Mouse (Mus musculus): ENCODE results near the gene Mrm3. TPM values are rescaled to one million over a fixed set of nuclear protein-coding genes. Genes with fewer than 3 reads are reported as not detected.
A peak's percentile ranks its signal among the peaks of the same experiment; 100 is the strongest.

Mrm3 gene
- polyA plus RNA-seq, 1 experiment from 2014 or later: 24.3 TPM

DNA sequence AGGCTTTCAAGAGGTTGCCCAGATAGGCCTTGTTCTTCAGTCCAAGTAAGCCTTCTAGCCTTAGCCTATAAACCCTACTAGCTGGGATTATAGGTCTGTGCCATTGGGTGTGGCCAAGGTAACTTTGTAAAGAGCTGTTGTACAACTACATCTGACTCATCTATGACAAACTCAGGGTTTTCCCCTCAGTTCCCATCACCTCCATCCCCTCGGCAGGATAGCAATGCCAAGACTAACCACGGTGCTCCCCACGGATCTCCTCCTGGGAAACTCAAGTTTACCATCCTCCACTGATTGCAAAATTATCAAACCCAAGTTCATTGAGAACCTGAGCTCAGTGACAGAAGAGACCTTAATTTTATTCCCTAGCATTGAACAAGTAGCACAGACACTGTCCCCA, 7.4 kb upstream of the Mrm3 start:
- no peak overlapping the region for H3K9ac ChIP-seq
- no peak for TF ChIP-seq CTCF (IDR thresholded peaks at IDR 0.05; ENCODE audit: low read depth)
- H3K4me1 ChIP-seq (ENCODE audit: insufficient read depth): no peaks in the 10 kb centered on the region
- peaks cover 77% of the 10 kb centered on the region for H3K36me3 ChIP-seq (ENCODE audit: insufficient read depth)
- no peak overlapping the region for H3K4me3 ChIP-seq (ENCODE audit: low read depth, low read length)
- H3K27ac ChIP-seq (ENCODE audit: low read depth): no peak overlapping the region
- H3K4me2 ChIP-seq: no peak overlapping the region
- H3K9me3 ChIP-seq (ENCODE audit: low read depth, low read length): no peaks in the 10 kb centered on the region
- 92% methylated on average over 3 of the region's 3 CpGs for WGBS
- H3K27me3 ChIP-seq (ENCODE audit: insufficient read depth, low read length): no peaks in the 10 kb centered on the region
- ATAC-seq (ENCODE audit: insufficient read depth) (no peak), DNase-seq (no peak)

DNA sequence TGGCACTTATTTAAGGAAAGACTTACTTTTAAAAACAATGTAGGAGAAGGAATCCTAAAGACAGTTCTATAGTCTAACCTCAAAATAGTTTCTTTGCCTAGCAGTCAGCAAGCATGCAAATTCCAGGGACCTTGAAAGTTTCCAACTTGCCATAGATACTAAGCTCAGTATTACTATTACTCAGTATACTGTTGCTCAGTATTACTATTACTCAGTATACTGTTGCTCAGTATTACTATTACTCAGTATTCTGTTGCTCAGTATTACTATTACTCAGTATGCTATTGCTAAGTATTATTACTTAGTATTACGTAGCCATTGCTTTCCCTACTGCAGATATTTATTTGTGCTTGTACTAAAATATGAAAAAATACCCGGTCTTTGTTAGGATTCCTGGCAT, 3.8 kb upstream of the Mrm3 start:
- WGBS: 89% methylated on average over 2 of the region's 2 CpGs
- ATAC-seq (ENCODE audit: insufficient read depth) (no peak), DNase-seq (no peak)
- Histone ChIP-seq H3K9ac (no peak overlapping the region), H3K36me3 (ENCODE audit: insufficient read depth) (peaks cover 44% of the 10 kb centered on the region), H3K27me3 (ENCODE audit: insufficient read depth, low read length) (no peaks in the 10 kb centered on the region), H3K4me3 (ENCODE audit: low read depth, low read length) (no peak overlapping the region), H3K27ac (ENCODE audit: low read depth) (no peak overlapping the region), H3K4me1 (ENCODE audit: insufficient read depth) (no peaks in the 10 kb centered on the region), H3K9me3 (ENCODE audit: low read depth, low read length) (no peaks in the 10 kb centered on the region), H3K4me2 (no peak overlapping the region)
- no peak for TF ChIP-seq CTCF (IDR thresholded peaks at IDR 0.05; ENCODE audit: low read depth)

DNA sequence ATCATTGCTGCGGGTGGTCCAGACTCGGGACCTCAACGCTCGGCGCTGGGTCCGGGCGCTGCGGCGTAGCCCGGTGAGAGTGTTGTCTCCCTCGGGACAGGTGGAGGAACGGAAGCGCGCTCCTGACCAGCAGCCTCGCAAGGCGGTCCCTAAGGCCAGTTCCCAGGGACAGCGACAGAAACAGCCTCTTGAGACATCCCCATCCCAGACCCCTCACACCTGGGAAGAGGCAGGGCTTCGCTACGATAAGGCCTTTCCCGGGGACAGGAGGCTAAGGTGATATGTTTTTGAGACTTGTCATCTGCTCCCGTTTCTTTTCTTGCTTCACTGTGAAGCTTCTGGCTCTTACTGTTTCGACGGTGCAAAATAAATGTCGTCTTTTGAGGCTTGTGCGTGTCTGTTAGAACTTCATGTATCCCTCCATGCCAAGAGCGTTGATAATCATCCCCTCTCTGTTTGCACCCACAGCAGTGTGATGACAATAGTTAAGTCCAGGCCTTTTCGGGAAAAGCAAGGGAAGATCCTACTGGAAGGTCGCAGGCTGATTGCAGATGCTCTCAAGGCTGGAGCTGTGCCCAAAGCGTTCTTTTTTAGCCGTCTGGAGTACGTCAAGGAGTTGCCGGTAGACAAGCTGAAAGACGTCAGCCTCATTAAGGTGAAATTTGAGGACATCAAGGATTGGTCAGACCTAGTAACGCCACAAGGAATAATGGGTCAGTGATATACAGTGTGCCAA, 464 bp downstream of the Mrm3 start:
- no peaks in the 10 kb centered on the region for H3K4me1 ChIP-seq (ENCODE audit: insufficient read depth)
- ATAC-seq (ENCODE audit: insufficient read depth): peak; percentile 66; the same call in 1 of the 2 replicates
- peak overlapping the region; percentile 37; the same call in 1 of the 2 replicates for H3K27ac ChIP-seq (ENCODE audit: low read depth)
- H3K9ac ChIP-seq: peak overlapping the region; percentile 85
- H3K36me3 ChIP-seq (ENCODE audit: insufficient read depth): peaks cover 29% of the 10 kb centered on the region
- H3K9me3 ChIP-seq (ENCODE audit: low read depth, low read length): no peaks in the 10 kb centered on the region
- TF ChIP-seq CTCF (IDR thresholded peaks at IDR 0.05; ENCODE audit: low read depth): no peak
- H3K4me3 ChIP-seq (ENCODE audit: low read depth, low read length): peak overlapping the region; percentile 93
- WGBS: 2% methylated on average over 34 of the region's 34 CpGs
- no peak for DNase-seq
- no peaks in the 10 kb centered on the region for H3K27me3 ChIP-seq (ENCODE audit: insufficient read depth, low read length)
- peak overlapping the region; percentile 85 for H3K4me2 ChIP-seq

DNA sequence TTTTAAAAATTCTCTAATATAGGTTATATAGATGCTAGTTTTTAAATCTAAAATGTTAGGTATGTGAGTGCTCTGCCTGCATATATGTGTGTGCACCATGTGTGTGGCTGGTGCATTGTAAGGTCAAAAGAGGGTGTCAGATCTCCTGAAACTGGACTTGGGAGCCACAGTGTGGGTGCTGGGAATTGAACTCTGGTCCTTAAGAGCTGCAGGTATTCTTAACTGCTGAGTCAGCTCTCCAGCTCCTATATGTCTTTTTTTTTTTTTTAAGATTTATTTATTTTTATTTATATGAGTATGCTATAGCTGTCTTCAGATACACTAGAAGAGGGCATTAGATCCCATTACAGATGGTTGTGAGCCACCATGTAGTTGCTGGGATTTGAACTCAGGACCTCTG, 2.9 kb downstream of the Mrm3 start:
- no peak overlapping the region for H3K4me3 ChIP-seq (ENCODE audit: low read depth, low read length)
- H3K4me2 ChIP-seq: no peak overlapping the region
- ATAC-seq (ENCODE audit: insufficient read depth) (no peak), DNase-seq (no peak)
- no peak overlapping the region for H3K9ac ChIP-seq
- no peaks in the 10 kb centered on the region for H3K9me3 ChIP-seq (ENCODE audit: low read depth, low read length)
- no peak overlapping the region for H3K27ac ChIP-seq (ENCODE audit: low read depth)
- H3K4me1 ChIP-seq (ENCODE audit: insufficient read depth): no peaks in the 10 kb centered on the region
- peaks cover 38% of the 10 kb centered on the region for H3K36me3 ChIP-seq (ENCODE audit: insufficient read depth)
- no peaks in the 10 kb centered on the region for H3K27me3 ChIP-seq (ENCODE audit: insufficient read depth, low read length)
- TF ChIP-seq CTCF (IDR thresholded peaks at IDR 0.05; ENCODE audit: low read depth): no peak

GRCm38 (mm10) chr11:76247239-76247638, 3.7 kb downstream of the Mrm3 start:
- no peak overlapping the region for H3K4me2 ChIP-seq
- H3K27ac ChIP-seq (ENCODE audit: low read depth): no peak overlapping the region
- 48% methylated on average over 2 of the region's 2 CpGs for WGBS
- H3K4me1 ChIP-seq (ENCODE audit: insufficient read depth): no peaks in the 10 kb centered on the region
- H3K9ac ChIP-seq: no peak overlapping the region
- no peaks in the 10 kb centered on the region for H3K9me3 ChIP-seq (ENCODE audit: low read depth, low read length)
- ATAC-seq (ENCODE audit: insufficient read depth) (no peak), DNase-seq (no peak)
- H3K27me3 ChIP-seq (ENCODE audit: insufficient read depth, low read length): no peaks in the 10 kb centered on the region
- no peak overlapping the region for H3K4me3 ChIP-seq (ENCODE audit: low read depth, low read length)
- TF ChIP-seq CTCF (IDR thresholded peaks at IDR 0.05; ENCODE audit: low read depth): peak; percentile 30; the same call in 1 of the 2 replicates
- H3K36me3 ChIP-seq (ENCODE audit: insufficient read depth): peaks cover 38% of the 10 kb centered on the region

- WGBS: 48% methylated on average over 3 of the region's 3 CpGs
Observed at GRCm38 (mm10) chr11:76252036-76252435, 8.5 kb downstream of the Mrm3 start.

DNA sequence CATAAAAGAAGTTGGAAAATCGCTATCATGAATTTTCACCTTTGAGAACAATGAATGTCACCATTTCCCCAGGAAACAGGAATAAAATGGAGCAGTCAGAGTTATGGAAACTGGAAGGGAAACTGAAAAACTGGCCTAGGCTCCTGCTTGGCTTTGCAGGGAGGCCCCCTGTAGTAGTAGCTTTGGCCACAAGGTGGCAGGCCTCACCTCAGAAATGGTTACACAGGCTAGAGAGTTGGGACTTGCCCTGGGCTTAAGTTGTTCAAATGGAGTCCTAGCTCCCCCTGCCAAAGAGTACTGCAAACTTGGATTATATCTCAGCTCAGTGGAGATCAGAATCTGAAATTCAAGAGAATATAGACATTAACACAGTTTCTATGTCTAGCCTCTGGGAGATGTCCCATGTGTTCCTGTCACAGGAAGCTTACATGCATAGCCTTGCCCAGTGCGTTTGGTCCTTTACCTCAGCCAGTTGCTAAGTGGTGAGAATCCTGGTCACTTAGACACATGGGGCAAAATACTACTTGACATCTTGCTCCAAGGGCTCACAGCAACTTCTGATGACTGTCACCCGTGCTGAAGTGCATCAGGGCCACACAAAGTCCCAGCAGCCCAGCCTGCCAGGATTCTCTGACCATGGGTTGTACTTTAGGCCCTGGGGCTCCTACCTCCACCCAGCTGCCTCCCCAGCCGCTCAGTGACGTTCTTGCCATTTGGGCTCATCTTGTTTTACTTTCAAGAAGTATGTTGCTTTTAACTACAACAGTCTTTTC, 9.8 kb downstream of the Mrm3 start:
- Histone ChIP-seq H3K27me3 (ENCODE audit: insufficient read depth, low read length) (no peaks in the 10 kb centered on the region), H3K36me3 (ENCODE audit: insufficient read depth) (peaks cover 34% of the 10 kb centered on the region), H3K9ac (no peak overlapping the region), H3K4me2 (no peak overlapping the region), H3K27ac (ENCODE audit: low read depth) (peak overlapping the region; percentile 47; the same call in 1 of the 2 replicates), H3K9me3 (ENCODE audit: low read depth, low read length) (no peaks in the 10 kb centered on the region), H3K4me3 (ENCODE audit: low read depth, low read length) (no peak overlapping the region), H3K4me1 (ENCODE audit: insufficient read depth) (no peaks in the 10 kb centered on the region)
- TF ChIP-seq CTCF (IDR thresholded peaks at IDR 0.05; ENCODE audit: low read depth): peak; percentile 91
- ATAC-seq (ENCODE audit: insufficient read depth) (peak; percentile 81), DNase-seq (peak; percentile 95)
- WGBS: 34% methylated on average over 5 of the region's 5 CpGs

More at GRCm38 (mm10) chr11:76252036-76252435, 8.5 kb downstream of the Mrm3 start:
- Histone ChIP-seq H3K4me3 (ENCODE audit: low read depth, low read length) (no peak overlapping the region), H3K36me3 (ENCODE audit: insufficient read depth) (peaks cover 34% of the 10 kb centered on the region), H3K27ac (ENCODE audit: low read depth) (no peak overlapping the region), H3K27me3 (ENCODE audit: insufficient read depth, low read length) (no peaks in the 10 kb centered on the region), H3K4me2 (no peak overlapping the region), H3K9ac (no peak overlapping the region), H3K4me1 (ENCODE audit: insufficient read depth) (no peaks in the 10 kb centered on the region), H3K9me3 (ENCODE audit: low read depth, low read length) (no peaks in the 10 kb centered on the region)
- DNase-seq (no peak), ATAC-seq (ENCODE audit: insufficient read depth) (no peak)
- TF ChIP-seq CTCF (IDR thresholded peaks at IDR 0.05; ENCODE audit: low read depth): no peak

All from lung, embryonic 14.5 days (tissue).